Mouse (Mus musculus) megakaryocyte progenitor cell, adult 5-6 weeks (primary cell): ENCODE data around the gene Fam118b. TPM values are rescaled to one million over a fixed set of nuclear protein-coding genes. Genes with fewer than 3 reads are reported as not detected.

Experiments used
- ATAC-seq: replicated peaks from 2 replicates; pipeline ENCODE4 v1.8.0; 2016; ENCODE audit warnings: mild to moderate bottlenecking, moderate TSS enrichment, inconsistent platforms; ENCODE audit not compliant: poor library complexity
- total RNA-seq, 2 experiments: library from RNA; stranded (forward) in 1 of 2; stranded (reverse) in 1 of 2; fragments of 157-497, 149-512 nt in 1 of 2; fragments of 200-1000 nt in 1 of 2; gene quantifications; 2 replicates each; pipeline versions ENCODE4 v1.2.3 to v1.2.4; 2015 to 2017

Gene Fam118b
- total RNA-seq, 2 experiments from 2014 or later = 12.0 to 52.1 TPM

DNA sequence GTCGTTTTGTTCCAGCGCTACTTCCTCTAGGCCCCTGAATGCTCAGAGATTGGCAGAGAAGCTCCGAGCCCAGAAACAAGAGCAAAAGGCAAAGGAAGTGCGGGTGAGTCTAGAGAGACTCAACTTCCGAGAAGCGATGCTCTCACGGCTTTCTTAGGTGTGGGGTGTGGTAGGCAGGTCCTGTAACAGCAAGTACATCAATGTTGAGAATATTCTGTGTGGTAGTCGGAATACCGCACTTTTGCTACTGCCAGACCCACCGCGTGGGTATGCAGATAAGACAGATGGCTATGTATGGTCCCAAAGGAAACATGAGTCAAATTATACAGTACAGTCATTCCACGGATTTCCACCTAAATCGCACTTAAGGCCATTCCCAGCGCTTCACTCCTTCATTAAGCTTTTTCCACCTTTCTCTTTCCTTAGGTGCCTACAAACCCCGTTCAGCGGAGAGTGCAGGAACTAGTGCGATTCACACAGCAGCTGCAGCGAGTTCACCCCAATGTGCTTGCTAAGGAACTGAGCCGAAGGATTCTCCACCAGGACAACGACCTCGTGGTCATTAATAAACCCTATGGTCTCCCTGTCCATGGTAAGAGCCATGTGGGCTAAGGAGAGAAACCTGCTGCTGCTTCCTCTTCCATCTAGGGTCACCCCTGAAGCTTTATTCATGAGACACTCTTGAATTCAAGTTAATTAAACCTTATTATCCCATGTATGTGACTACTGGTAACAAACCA, 541 bp upstream of the Fam118b start:
- peak; percentile 27 for ATAC-seq

DNA sequence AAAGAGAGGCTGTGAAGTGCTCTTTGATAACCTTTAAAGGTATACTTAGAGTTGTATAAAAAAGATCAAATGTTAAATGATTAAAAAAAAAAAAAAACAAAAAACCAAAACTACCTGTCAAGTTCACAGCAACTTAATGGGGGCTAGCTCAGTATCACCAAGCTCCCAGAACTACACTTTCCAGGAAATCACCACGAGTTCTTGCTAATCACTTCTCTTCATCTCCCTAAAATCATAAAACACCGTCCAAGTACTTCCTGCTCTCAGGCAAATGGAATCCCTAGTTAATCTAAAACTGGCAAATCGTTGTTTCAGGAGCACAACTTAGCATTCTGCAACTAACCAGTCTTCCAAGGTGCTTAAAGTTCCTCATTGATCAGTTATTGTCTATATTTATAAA, 3.1 kb downstream of the Fam118b start:
- no peak for ATAC-seq

DNA sequence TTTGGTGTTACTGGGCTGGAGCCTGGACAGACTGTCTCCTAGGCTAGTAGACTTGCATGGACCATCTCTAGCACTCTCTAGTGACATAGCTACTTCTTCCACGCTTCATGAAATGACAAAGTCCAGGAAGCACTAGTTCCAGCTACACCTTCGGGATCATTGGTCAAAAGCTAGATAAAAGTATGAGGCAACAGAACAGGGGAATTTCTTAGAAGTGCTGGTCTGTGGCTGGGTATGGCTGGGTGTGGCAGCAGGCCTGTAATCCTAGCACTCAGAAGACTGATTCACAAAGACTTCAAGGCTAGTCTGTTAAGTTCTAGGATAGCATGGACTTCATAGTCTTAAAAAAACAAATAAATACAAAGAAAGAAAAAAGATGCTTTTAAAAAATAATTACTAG, 4.2 kb downstream of the Fam118b start:
- ATAC-seq = no peak

DNA sequence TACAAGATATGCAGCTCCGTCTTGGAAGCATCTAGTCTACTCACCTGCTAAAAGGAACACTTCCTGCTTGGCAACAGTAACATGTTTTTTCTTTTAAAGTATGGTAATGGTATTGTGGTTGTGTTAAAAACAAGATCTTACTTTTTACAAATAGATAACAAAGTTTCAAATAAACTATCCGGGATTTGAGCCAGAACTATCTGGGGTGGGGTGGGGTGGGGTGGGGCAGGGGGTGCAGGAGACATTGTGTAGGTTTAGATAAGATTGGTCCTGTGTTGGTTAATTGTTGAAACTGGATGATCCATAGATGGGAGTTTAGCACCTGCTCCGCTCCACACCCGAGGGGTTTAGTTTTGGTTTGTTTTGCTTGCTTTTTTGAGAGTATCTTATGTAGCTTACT, 5.2 kb downstream of the Fam118b start:
- ATAC-seq = peak; percentile 56

DNA sequence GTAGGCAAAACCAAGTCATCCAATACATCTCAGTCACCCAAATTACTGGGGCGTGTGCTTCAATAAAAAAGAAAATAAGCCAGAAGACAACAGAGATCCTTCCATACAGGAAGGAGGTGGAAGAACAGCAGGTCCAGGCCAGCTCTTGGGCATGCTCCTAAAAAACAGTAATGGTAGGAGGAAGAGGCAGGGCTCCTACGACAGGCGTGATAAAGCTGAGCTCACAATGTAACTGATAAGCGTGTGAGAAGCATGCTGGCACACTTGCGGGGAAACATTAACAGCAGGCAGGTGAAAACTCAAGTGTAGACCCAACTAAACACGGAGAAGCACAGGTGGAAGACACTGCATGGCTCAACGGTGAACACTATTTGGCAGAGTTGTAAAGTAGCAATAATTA, 10.2 kb downstream of the Fam118b start:
- 0 out of 2 replicates have a peak, but pooled peaks have one; percentile 46 for ATAC-seq

DNA sequence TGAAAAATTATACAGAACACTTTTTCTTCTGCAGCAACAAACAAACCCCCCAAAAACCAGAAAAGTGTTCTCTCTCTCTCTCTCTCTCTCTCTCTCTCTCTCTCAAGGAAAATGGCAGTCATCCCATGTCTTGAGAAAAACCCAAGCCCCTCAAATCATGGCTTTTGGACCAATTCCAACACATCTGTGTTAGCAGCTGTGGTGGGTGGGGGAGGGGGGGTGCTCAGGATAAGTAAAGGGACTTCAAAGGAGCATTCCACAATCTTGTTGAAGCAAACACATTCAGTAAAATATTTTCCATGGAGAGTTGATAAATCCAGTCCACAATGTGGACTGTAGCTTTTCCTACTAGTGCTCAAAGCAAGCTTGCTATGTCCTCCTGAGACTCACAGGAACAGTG, 18.1 kb downstream of the Fam118b start:
- ATAC-seq = no peak

DNA sequence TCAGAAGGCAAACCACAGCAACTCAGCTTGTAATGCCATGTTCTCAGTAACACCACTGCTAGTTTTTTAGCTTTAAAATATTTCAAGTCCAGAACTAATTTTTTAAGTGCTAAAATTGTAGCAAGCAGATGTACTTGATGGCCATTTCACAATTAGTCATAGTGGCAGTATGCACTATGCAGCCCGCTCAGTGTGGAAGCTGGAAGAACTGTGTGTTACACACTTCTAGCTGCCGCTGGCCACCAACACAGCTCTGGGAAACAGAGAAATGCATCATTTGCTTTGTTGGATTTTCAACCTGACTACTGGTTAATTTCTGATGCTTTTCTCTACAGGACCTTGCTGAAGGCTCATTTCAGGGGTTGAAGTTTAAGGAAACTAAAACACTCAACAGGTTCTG, 20.2 kb downstream of the Fam118b start:
- no peak for ATAC-seq

DNA sequence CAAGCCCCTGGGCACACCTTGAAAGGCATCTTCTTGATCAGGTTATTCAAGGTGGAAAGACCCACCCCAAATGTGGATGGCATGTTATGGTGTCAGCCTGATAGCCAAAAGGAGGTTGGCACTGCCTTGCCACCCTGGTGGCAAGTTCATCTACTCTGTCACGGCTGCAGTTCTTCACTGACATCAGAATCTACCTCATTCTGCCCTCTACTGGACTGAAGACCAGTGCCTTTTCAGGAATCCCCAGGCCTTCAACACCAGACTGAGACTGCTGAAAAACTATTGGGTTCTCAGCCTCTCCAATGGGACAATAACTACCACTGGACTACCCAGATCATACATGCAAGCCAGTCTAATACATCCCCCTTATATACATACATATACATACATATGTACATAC, 27.9 kb downstream of the Fam118b start:
- ATAC-seq = peak; percentile 31

DNA sequence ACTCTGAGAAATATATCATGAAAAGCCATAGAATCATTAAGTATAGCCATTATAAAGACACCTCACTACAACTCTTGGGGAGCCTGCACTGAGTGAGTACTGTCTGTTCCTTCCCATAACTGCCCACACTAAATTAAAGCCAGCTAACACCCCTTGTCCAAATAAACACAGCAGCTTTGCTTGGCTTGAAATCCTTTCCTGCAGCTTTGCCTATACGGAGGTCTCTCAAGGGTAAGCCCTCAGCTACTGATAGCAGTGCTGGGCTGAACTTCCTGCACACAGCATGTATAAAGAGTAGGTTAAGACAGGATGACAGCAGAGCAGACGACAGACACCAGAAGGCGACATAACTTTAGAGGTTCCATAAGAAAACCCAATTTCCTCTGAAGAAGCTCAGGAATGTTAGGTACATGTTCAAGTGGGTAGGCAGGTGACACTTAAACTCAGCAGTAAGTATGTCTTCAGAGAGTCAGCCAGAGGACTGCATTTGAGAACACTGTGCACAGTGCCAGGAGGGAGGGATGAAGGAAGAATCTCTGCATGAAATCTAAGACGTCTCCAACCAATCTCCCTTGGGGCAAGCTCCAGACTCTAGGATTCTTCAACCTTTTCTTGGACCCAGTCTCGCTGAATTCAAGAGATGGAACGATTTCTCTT, 28.6 kb downstream of the Fam118b start:
- ATAC-seq = no peak

DNA sequence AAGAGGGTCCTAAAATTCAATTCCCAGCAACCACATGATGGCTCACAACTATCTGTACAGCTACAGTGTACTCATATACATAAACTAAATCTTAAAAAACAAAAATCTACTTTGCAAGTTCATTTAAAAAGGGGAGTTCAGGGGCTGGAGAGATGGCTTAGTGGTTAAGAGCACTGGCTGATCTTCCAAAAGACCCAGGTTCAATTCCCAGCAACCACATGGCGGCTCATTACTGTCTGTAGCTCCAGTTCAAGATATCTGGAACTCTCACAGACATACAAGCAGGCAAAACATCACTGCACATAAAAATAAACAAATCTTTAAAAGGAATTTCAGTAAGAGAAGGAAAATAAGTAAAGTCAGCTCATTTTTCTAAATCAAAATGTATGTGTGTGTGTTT, 29.2 kb downstream of the Fam118b start:
- ATAC-seq = no peak

DNA sequence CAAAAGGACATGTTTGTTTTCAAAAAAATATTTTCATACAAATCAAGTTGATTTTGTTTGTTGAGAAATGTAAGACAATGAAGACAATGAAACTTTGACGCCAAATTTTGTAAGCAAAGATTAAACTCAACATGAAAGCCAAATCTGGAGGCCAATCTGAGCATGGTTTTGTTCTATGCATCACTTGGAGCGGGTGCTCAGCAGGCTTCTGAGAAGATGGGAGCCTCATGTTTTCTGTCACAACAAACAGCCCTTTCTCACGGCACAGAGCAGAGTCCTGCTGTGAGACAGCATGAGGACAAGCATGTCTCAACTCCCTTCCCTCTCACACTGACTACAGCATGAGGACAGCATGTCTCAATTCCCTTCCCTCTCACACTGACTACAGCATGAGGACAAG, 31.6 kb downstream of the Fam118b start:
- ATAC-seq = no peak

DNA sequence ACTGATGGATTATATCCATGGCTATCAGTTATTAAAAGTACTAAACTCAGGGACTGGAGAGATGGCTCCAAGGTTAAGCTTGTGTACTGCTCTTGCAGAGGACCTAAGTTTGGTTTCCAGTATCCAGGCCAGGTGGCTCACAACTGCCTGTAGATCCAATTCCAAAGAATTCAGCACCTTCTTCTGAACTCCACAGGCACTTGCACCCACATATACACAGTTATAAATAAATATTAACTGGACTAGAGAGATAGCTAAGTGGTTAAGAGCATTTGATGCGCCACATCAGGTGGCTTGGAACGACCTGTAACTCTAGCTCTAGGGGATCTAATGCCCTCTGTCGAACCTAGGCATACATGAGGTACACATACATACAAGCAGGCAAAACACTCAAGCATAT, 38.9 kb downstream of the Fam118b start:
- no peak for ATAC-seq

DNA sequence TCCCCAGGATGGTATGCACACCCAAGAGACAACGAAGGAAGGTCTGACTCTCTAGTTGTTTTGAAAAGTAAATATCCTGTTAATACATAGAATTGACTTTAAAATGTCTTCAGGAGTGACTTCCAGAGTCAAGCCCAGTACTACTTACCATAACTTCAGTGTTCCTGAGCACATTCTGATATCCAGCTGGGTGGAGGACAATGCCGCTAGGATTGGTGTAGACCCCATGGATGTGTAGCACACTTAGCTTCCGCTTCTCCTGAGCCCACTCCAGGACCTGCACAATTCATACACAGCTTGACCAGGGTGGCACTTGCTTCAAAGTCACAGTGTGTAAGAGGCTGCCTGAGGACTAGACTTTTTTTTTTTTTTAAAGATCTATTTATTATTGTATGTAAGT, 44.1 kb downstream of the Fam118b start:
- no peak for ATAC-seq

DNA sequence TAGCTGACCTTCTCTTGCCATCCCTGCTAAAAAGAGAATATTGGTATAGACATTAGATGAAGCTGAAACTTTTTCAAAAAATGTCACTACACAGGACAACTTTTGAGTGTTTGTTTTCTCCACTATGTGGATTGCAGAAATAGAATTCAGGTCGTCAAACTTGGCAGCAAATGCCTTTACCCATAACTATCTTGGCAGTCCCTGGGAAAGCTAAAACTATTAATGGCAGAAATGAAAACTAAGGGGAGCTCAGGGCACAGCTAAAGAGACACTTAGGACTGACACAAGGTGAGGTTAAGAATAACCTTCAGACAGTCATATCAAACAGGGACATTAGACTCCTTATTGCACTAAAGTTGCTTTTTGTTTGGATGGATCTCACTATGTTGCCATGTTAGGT, 49.6 kb downstream of the Fam118b start:
- ATAC-seq = no peak

DNA sequence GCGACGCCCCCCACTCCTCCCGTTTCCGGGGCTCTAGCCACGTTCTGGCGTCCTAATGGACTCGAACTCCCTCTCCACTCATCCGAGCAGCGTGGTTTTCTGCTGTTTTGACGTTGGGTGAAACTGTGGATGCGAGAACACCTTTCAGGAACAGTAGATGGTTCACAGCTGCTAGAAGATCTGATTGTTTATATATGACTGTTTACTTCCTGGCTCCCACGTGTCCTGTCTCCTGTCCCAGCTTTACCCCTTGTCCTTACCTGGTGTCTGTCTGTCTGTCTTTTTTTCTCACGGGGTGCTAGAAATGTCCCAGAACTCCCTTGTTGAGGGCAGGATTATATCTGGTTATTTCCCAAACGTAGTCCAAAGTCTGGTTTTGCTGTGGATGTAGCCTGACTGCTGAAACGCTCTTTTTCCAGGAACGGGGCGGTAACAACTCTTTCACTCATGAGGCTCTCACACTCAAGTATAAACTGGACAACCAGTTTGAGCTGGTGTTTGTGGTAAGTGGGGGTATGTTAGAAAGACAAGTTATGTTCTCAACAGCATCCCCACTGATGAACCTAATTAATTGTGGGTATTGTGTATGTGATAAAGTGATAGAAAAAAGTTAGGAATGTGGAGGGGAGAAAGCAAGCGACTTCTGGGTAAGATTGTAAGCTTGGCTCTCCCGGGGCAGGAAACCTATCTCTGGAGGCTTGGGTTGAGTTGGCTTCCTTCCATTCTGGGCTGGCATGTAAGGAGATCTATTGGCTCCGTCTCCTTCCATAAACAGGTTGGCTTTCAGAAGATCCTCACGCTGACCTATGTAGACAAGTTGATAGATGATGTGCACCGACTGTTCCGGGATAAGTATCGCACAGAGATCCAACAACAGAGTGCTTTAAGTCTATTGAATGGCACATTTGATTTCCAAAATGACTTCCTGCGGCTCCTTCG, 55.8 kb downstream of the Fam118b start:
- peak; percentile 6; the same call in 1 of the 2 replicates for ATAC-seq

DNA sequence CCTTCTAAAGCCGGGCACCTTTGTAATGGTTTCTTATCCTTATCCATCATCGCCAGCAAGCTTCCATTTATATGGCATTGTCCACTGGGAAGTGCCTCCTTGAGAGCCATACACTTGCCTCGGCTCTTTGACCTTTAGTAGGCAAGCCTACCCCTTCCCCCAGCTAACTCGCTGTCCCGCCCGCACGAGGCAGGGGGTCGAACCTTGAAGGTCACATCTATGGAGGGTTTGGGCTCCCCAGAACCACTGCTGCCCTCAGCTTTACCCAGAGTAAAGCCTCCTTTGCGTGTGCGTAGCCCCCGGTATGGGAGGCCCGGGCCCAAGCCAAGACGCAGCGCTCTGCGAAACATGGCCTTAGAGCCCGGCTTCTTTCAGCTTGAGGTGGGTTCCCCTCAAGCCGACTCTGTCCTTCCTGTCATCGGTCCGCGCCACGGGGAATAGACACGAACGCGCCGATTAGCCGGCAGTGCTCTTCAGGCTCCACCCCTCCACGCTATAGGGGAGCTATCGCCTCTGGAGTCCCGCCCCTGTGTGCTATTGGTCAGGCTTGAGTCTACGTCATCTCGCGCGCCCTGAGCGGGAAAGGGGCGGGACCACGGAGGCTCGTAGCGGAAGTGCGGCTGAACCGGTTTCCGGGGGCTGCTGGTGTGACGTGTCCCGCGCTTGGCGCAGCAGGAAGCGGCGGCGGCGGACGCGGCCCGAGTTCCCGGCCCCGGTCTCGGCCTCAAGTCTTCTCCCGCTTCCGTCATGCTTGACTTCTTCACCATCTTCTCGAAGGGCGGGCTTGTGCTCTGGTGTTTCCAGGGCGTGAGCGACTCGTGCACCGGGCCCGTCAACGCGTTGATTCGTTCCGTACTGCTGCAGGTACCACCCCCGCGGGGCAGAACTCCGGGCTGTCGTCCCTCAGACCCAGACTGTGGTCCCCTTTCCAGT, 56.8 kb downstream of the Fam118b start, which contains the start of gene Foxred1:
Gene Foxred1 (minus strand): TSS at position 514 of the 933 bp plus-strand sequence.
- peak; percentile 94 for ATAC-seq

DNA sequence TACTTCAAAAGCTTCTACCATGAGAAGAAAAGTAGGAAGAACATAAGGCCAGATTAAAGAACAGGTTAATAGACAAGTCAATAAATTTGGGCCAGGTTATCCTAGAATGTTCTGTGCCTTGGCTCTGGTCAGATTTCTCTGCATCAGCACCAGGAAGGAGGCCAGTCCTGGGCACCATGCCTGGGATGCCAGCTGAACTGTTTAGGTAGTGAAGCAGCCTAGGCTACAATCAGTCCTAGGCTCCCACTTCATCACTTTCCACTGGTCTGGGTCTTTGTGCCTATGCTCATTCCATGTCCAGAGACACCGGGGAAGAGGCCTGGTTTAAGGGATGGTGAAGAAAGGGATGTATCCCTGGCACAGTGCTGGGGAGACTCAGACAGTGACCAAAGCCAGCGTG, 63.2 kb downstream of the Fam118b start:
- no peak for ATAC-seq

DNA sequence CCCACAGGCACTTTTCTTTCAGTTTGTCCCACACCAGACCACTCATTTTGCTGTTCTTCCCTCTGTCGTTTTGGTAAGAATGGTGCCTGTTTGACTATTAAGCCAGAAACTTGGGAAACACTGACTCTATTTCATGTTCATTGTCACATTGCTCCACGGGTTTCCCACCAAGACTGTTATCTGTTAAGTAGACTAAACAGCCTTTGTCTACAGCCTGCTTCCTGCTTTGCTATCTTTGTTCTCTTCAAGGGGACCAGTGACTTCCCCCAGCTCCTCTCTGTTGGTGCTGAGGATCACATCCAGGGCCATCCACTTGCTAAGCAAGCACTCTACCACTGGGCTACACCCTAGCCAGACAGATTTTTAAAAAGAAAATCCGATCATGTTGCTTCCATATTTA, 64.1 kb downstream of the Fam118b start:
- no peak for ATAC-seq

DNA sequence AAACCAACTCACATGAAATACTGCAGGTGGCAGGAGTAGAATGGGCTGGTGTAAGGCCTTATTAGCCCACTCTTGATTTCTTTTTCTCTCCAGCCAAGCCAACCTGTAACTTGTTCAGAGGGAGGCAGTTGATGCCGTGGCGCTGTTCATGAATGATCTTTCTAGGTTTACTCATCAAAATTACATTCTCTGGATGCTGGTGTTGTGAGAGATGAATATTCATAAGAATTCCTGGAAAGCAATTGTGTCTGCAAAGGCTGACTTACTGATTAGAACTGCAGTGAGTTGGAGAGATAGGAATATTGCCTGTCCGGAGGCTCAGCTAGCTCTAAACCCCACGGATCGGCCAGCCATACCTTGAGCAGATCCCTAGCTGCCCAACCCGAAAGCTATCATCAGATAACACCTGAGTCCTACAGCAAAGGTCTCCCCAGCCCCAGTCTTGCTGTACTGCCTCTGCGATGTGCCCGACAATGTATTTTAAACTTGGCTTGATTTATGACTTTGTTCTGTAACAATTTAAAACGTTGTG, 67.0 kb downstream of the Fam118b start:
- ATAC-seq = peak; percentile 10; the same call in 1 of the 2 replicates
